Mouse (Mus musculus) left cerebral cortex, postnatal 14 days (tissue): ENCODE measurements around the gene Dctn1. TPM values are rescaled to one million over a fixed set of nuclear protein-coding genes. Genes with fewer than 3 reads are reported as not detected.

Experiments used
- DNase-seq, 2 experiments: peaks; one replicate each; pipeline ENCODE4 v3.0.0; 2021 to 2022; ENCODE audit warnings: low spot score in 2 of 2, mixed read lengths in 1 of 2
- intact Hi-C: fragments of 180-260 bp; cut with DNase I; formaldehyde crosslinking; loops from one replicate; pipeline ENCODE4 v1.15.1; 2025
- total RNA-seq, 2 experiments: library from RNA; stranded (reverse); gene quantifications; 2 replicates each; pipeline ENCODE4 v1.2.3; 2021

Gene Dctn1
- total RNA-seq, 2 experiments from 2014 or later = 341 to 348 TPM

DNA sequence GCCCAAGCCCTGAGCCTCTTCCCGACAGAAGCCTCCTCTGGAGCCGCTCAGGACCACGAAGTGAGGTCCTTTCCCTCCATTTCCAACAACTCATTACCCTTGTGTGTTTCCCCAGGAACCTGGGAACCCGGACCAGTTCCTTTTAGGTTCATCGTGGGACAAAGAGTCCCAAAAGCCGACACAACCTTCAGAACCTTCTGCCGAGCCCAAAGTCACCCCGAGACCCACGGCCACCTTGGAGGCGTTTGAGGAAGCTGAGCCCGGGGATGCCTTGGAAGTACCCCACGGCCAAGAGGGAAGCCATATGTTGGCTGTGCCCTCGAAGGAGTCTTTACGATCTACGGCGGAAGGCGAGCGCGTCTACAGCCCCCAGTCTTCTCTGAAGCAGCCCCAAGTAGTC lies 4.3 kb upstream of the Dctn1 start:
- intact Hi-C loops = loop anchor here (5.0 kb wide), 1 partner anchor 164 kb away; no protein-coding TSS in a partner anchor
- no peak for DNase-seq

DNA sequence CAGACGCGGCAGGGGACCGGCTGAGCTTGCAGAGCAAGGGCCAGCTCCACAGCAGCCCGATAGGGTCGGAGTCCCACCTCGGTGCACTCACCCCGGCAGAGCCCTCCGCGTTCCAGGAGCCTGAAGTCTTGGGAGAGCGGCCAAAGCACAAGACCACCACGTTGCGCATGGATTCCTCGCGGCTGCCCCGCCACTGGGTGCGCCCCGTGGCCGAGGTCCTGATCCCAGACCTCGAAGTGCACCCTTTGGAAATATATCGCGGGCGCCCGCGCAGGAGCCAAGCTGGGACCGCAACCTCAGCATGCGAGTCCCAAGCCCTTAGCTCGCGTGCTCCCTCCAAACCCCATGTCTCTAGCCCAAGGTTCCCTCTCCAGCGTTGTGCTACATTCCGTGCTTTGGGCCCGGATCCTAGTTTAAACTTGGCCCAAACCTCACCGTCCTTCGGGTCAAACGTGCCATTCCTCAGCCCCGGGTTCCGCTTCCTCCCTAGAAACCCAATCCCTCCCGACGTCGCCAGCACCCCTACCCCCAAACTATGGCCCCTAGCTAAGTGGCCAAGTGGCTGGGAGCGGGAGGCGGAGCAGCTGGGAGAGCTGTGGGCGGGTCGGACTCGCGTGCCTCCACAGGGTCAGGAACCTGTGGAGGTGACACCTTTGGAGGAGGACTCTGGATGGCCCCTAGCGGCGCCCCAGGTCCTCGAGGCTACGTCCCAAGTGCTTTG lies 3.6 kb upstream of the Dctn1 start:
- DNase-seq = no peak
- intact Hi-C loops = loop anchor here (5.0 kb wide), 1 partner anchor 165 kb away; no protein-coding TSS in a partner anchor

DNA sequence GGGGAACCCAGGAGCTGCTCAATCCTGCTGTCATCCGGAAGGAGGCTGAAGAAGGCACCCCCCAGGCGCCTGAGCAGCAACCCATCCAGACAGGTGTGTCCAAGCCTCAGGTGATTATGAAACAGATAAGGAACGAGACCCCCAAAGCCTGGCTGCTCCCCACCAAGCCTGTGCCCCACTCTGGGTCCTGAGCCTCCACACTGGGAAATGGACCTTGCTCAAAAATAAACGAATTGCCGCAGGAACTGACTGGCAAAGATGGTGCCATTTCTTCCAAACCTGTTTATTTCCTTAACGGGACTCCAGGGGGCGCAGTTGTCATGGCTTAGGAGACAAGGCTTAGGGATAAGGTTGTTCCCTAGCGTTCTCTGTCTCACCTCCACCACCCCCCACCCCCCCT lies 3.0 kb upstream of the Dctn1 start:
- intact Hi-C loops = loop anchor here (5.0 kb wide), 1 partner anchor 165 kb away; no protein-coding TSS in a partner anchor
- peak in 1 of 2 experiments; percentile 67 for DNase-seq

- no peak for DNase-seq
- intact Hi-C loops = no loop called here
Observed at GRCm38 (mm10) chr6:83165026-83165606, 604 bp upstream of the Dctn1 start.

- intact Hi-C loops = no loop called here
- DNase-seq = no peak
Observed at GRCm38 (mm10) chr6:83166243-83166630, 517 bp downstream of the Dctn1 start.

- no peak for DNase-seq
- intact Hi-C loops = no loop called here
Observed at GRCm38 (mm10) chr6:83169872-83170271, 4.2 kb downstream of the Dctn1 start.

DNA sequence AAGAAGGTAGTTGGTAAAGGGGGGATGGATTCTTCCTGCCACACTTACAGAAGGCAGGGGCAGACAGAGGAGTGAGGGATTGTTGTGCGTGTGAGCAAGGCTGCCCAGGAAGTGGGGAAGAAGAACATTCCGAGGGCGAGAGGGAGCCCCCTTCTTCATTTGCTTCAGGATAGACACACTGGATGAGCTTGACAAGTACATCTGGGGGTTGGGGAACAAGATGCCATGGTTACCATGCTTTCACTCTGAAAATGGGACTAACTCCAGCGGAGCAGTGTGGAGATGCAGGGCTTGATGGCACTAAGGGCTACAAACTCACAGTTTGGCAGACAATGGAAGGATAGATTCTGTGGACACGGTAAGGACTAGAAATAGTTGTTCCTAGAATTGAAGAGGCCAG lies 5.3 kb downstream of the Dctn1 start:
- intact Hi-C loops = no loop called here
- peak; percentile 36 to 80 for DNase-seq

- DNase-seq = peak; percentile 69 to 70
- intact Hi-C loops = no loop called here
Observed at GRCm38 (mm10) chr6:83172240-83172920, 6.7 kb downstream of the Dctn1 start.

GRCm38 (mm10) chr6:83175996-83176395 lies 10.3 kb downstream of the Dctn1 start:
- DNase-seq = no peak
- intact Hi-C loops = no loop called here

- intact Hi-C loops = no loop called here
Observed at GRCm38 (mm10) chr6:83179390-83180117, 13.8 kb downstream of the Dctn1 start.

DNA sequence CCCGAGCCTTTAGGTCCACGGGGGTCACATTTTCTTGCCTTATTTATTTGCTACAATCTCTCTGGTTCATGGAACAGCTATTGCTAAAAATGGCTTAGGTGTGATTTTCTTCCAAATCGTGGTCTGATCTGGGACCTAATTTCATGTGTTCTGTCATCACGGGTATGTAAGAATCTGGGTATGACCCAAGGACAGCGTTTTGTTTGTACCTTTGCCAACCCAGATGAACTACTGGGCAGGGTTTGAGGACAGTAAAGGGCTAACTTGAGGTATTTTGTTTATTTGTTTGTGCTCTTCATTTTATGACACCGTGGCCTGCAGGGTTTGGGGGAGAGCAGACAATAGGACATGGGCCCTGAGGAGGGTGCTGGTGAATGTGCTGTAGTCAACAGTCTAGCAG lies 14.9 kb downstream of the Dctn1 start:
- intact Hi-C loops = no loop called here
- no peak for DNase-seq

More at GRCm38 (mm10) chr6:83179390-83180117, 13.8 kb downstream of the Dctn1 start:
- DNase-seq = peak; percentile 73 to 79

DNA sequence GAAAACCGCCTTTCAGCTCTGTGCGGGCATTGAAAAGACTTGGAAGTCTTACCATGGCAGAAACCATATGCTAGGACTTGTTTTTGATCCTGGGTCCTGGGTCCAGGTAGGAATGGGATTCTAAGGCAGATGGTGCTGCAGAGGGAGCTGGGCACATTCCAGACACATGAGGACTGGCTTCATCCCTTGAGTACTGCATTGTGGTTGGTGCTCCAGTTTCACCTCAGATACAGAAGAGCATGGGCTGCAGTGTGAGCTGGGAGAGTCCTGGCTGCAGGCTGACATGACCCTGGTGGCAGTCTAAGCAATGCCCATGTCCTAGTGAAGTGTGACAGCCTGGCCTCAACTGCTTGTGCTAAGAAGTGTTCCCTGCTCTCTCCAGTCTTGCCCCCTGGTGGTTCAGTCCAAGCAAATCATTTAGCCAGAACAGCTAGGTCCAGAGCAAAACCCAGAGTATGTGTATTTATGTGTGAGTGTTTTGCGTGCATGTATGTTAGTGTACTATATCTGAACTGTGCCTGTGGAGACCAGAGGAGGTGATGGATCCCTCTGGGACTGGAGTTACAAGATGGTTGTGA lies 19.2 kb downstream of the Dctn1 start:
- intact Hi-C loops = no loop called here
- DNase-seq = no peak

DNA sequence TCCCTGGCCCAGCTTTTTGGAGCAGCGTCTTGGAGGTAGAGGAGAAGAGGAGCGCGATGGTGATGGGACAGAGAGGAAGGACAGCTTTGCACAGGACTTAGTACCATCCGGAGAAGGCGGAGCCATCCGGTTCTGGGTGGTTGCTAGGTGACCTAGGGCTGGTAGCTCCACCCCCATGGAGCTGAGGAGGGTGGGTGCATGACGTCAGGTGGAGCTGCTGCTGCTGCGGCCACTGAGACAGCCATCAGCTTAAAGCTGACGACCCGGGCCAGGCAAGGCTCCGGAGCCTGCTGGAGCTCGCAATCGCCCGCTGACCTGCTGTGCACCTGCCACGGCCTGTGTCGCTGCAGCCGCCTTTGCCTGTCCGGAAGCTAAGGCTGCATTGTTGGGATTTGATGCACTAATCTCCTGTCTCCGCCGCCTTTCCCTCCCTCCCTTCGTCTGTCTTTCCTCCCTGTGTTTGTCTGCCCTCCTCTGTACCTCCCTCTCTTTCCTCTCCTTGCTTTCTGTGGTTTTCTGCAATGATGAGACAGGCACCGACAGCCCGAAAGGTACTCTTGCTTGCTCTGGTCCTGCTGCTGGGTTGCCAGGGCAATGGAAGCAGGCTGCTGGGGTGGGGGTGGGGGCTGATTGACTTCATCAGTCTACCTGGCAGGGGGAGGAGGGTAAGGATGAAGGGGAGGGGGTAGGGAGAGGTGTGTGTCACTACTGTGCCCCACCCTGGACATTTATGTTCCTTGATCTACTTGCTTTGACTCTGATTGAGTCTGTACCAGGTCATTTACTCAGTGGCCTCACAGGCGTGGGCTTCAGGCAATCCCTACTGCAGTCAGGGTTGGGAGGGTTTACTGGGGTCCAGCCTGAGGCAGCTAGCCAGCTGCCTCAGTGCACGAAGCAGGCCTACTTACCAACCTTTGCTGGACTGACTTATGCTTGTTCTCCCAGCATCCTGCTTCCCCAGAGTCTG lies 20.5 kb downstream of the Dctn1 start:
- intact Hi-C loops = no loop called here
- peak; percentile 90 to 92 for DNase-seq

DNA sequence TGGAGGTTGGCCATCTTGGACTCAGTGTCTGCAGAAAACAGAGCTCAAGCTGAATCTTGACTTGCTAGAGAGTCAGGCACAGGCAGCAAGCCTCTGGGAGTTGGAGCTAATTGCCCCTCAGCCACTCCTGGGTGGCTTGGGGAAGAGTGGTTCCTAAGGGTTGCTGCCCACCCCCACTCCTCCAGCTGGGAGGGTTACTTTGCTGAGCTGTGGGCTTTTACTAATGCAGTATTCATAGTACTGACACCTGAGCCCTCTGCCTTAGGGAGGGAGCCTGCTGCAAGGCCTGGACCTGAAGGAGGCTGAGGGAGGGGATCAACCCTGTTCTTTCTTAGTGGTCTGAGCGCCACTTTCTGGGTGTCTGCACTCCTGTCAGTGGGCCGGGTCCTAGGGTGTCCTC lies 21.2 kb downstream of the Dctn1 start:
- intact Hi-C loops = no loop called here
- DNase-seq = no peak

GRCm38 (mm10) chr6:83193571-83193970 lies 27.9 kb downstream of the Dctn1 start:
- intact Hi-C loops = no loop called here
- DNase-seq = no peak

DNA sequence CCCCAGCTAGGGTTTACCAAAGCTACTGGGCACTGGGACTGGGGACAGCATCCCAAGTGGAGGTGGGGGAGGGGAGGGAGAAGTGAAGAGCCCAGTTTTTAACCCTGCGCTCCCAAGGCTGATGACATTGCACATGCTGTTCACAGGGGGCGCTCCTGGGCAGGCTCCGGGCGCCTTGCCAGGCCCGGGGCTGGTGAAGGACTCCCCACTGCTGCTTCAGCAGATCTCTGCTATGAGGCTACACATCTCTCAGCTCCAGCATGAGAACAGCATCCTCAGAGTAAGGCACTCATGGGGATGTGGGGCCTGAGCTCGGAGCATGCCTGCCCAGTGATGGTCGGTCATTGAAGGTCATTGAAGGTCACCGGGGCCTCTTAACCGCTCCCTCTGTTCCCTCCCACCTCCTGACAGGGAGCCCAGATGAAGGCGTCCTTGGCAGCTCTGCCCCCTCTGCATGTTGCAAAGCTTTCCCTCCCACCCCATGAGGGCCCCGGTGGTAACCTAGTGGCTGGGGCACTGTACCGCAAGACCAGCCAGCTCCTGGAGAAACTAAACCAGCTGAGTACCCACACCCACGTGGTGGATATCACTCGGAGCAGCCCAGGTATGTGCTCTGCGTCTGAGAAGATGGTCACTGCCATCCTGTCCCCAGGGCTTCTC lies 31.8 kb downstream of the Dctn1 start:
- DNase-seq = peak; percentile 74 to 85
- intact Hi-C loops = no loop called here

- intact Hi-C loops = no loop called here
- peak in 1 of 2 experiments; percentile 39 for DNase-seq
Observed at GRCm38 (mm10) chr6:83203320-83203719, 37.6 kb downstream of the Dctn1 start.

GRCm38 (mm10) chr6:83205851-83206250 lies 40.1 kb downstream of the Dctn1 start:
- intact Hi-C loops = no loop called here
- no peak for DNase-seq
